Mouse (Mus musculus): Measurements from ENCODE around the gene Wbp1. TPM values are rescaled to one million over a fixed set of nuclear protein-coding genes. Genes with fewer than 3 reads are reported as not detected.

Wbp1 gene
- polyA plus RNA-seq, 1 experiment from 2014 or later, result 21.0 TPM

GRCm38 (mm10) chr6:83107566-83108400, 13.6 kb downstream of the Wbp1 start:
- peak overlapping the region; percentile 79; the same call in 1 of the 2 replicates for H3K27ac ChIP-seq (ENCODE audit: low read depth)
- no peaks in the 10 kb centered on the region for H3K27me3 ChIP-seq (ENCODE audit: insufficient read depth, low read length)
- TF ChIP-seq CTCF (IDR thresholded peaks at IDR 0.05; ENCODE audit: low read depth) (peak; percentile 98), EP300 (IDR thresholded peaks at IDR 0.05; ENCODE audit: low read depth) (no peak)
- peaks cover 27% of the 10 kb centered on the region for H3K4me1 ChIP-seq (ENCODE audit: insufficient read depth)
- DNase-seq (peak; percentile 91), ATAC-seq (peak; percentile 46)
- peaks cover 18% of the 10 kb centered on the region for H3K36me3 ChIP-seq (replicated peaks; ENCODE audit: insufficient read depth, low read length)
- peak overlapping the region; percentile 77; the same call in 1 of the 2 replicates for H3K4me3 ChIP-seq (ENCODE audit: low read depth, low read length)
- H3K9me3 ChIP-seq (ENCODE audit: low read length), result no peaks in the 10 kb centered on the region
- H3K4me2 ChIP-seq (ENCODE audit: low read depth, low read length), result peak overlapping the region; percentile 80
- H3K9ac ChIP-seq (replicated peaks), result peak overlapping the region; percentile 84
- 40% methylated on average over 13 of the region's 13 CpGs for WGBS (ENCODE audit: insufficient replicate concordance)

- Histone ChIP-seq H3K9ac (replicated peaks) (no peak overlapping the region), H3K27me3 (ENCODE audit: insufficient read depth, low read length) (no peaks in the 10 kb centered on the region), H3K27ac (ENCODE audit: low read depth) (no peak overlapping the region), H3K36me3 (replicated peaks; ENCODE audit: insufficient read depth, low read length) (peaks cover 9% of the 10 kb centered on the region; the same call in 1 of the 2 replicates), H3K4me3 (ENCODE audit: low read depth, low read length) (no peak overlapping the region), H3K9me3 (ENCODE audit: low read length) (no peaks in the 10 kb centered on the region), H3K4me2 (ENCODE audit: low read depth, low read length) (no peak overlapping the region), H3K4me1 (ENCODE audit: insufficient read depth) (peaks cover 32% of the 10 kb centered on the region)
- no peak for ATAC-seq
- WGBS (ENCODE audit: insufficient replicate concordance), result 89% methylated on average over 4 of the region's 4 CpGs
- no peak for DNase-seq
- TF ChIP-seq EP300 (IDR thresholded peaks at IDR 0.05; ENCODE audit: low read depth) (no peak), CTCF (IDR thresholded peaks at IDR 0.05; ENCODE audit: low read depth) (no peak)
Measured at GRCm38 (mm10) chr6:83104158-83104557, 17.2 kb downstream of the Wbp1 start.

GRCm38 (mm10) chr6:83103130-83103650, 18.2 kb downstream of the Wbp1 start:
- Histone ChIP-seq H3K4me2 (ENCODE audit: low read depth, low read length) (peak overlapping the region; percentile 100; the same call in 1 of the 2 replicates), H3K4me3 (ENCODE audit: low read depth, low read length) (no peak overlapping the region), H3K9ac (replicated peaks) (no peak overlapping the region), H3K27me3 (ENCODE audit: insufficient read depth, low read length) (no peaks in the 10 kb centered on the region), H3K27ac (ENCODE audit: low read depth) (no peak overlapping the region), H3K9me3 (ENCODE audit: low read length) (no peaks in the 10 kb centered on the region), H3K36me3 (replicated peaks; ENCODE audit: insufficient read depth, low read length) (peaks cover 9% of the 10 kb centered on the region; the same call in 1 of the 2 replicates), H3K4me1 (ENCODE audit: insufficient read depth) (peaks cover 29% of the 10 kb centered on the region)
- no peak for TF ChIP-seq EP300 (IDR thresholded peaks at IDR 0.05; ENCODE audit: low read depth)
- TF ChIP-seq CTCF (IDR thresholded peaks at IDR 0.05; ENCODE audit: low read depth), result no peak
- WGBS (ENCODE audit: insufficient replicate concordance), result 47% methylated on average over 11 of the region's 11 CpGs
- ATAC-seq (no peak), DNase-seq (no peak)

- 1% methylated on average over 50 of the region's 74 CpGs for WGBS (ENCODE audit: insufficient replicate concordance)
- Histone ChIP-seq H3K9me3 (ENCODE audit: low read length) (no peaks in the 10 kb centered on the region), H3K27me3 (ENCODE audit: insufficient read depth, low read length) (no peaks in the 10 kb centered on the region), H3K9ac (replicated peaks) (peak overlapping the region; percentile 76), H3K36me3 (replicated peaks; ENCODE audit: insufficient read depth, low read length) (0 out of 2 replicates have a peak, but pooled peaks cover 5% of the 10 kb centered on the region), H3K4me3 (ENCODE audit: low read depth, low read length) (peak overlapping the region; percentile 76), H3K27ac (ENCODE audit: low read depth) (peak overlapping the region; percentile 85), H3K4me2 (ENCODE audit: low read depth, low read length) (peak overlapping the region; percentile 100), H3K4me1 (ENCODE audit: insufficient read depth) (peaks cover 23% of the 10 kb centered on the region)
- TF ChIP-seq EP300 (IDR thresholded peaks at IDR 0.05; ENCODE audit: low read depth) (no peak), CTCF (IDR thresholded peaks at IDR 0.05; ENCODE audit: low read depth) (peak; percentile 71)
- ATAC-seq (peak; percentile 85), DNase-seq (peak; percentile 78)
Measured at GRCm38 (mm10) chr6:83101688-83102556, 19.4 kb downstream of the Wbp1 start.

GRCm38 (mm10) chr6:83101316-83101687, 20.1 kb downstream of the Wbp1 start, which contains the start of the genes Ccdc142 and Gm42688:
Gene Ccdc142, plus strand, starts transcription at chr6:83101601.
Gene Gm42688, plus strand, starts transcription at chr6:83101617.
- H3K9me3 ChIP-seq (ENCODE audit: low read length), result no peaks in the 10 kb centered on the region
- H3K27me3 ChIP-seq (ENCODE audit: insufficient read depth, low read length), result no peaks in the 10 kb centered on the region
- H3K9ac ChIP-seq (replicated peaks), result peak within 1 kb of the TSS; percentile 76
- no peaks in the 10 kb centered on the region for H3K36me3 ChIP-seq (replicated peaks; ENCODE audit: insufficient read depth, low read length)
- peak within 1 kb of the TSS; percentile 100 for H3K4me2 ChIP-seq (ENCODE audit: low read depth, low read length)
- peak; percentile 90 for ATAC-seq
- peaks cover 23% of the 10 kb centered on the region for H3K4me1 ChIP-seq (ENCODE audit: insufficient read depth)
- peak; percentile 92 for TF ChIP-seq CTCF (IDR thresholded peaks at IDR 0.05; ENCODE audit: low read depth)
- no peak for TF ChIP-seq EP300 (IDR thresholded peaks at IDR 0.05; ENCODE audit: low read depth)
- DNase-seq, result peak; percentile 87
- H3K4me3 ChIP-seq (ENCODE audit: low read depth, low read length), result peak within 1 kb of the TSS; percentile 76
- peak within 1 kb of the TSS; percentile 85 for H3K27ac ChIP-seq (ENCODE audit: low read depth)
- under 1% methylated on average over 25 of the region's 25 CpGs for WGBS (ENCODE audit: insufficient replicate concordance)
